Mouse (Mus musculus): ENCODE results near the gene Scd4.

GRCm38 (mm10) chr19:44314327-44314759 lies 18.5 kb upstream of the Scd4 start:
- TF ChIP-seq CTCF (IDR thresholded peaks at IDR 0.05): no peak
- TF ChIP-seq POLR2A (IDR thresholded peaks at IDR 0.05; ENCODE audit: insufficient read depth, low read depth, low read length): peak; percentile 43; the same call in 1 of the 2 replicates

Data from heart, adult 2 months (tissue).